Mouse (Mus musculus): ENCODE data around the gene Myo1d.

Gene Myo1d

GRCm38 (mm10) chr11:80485120-80485551, 294.7 kb downstream of the Myo1d start:
- in situ Hi-C loops (cut with MboI; ENCODE audit: low sequenced_read_pairs): no loop called here

- in situ Hi-C loops (cut with MboI; ENCODE audit: low sequenced_read_pairs): no loop called here
Observed at GRCm38 (mm10) chr11:80484191-80484791, 295.5 kb downstream of the Myo1d start.

GRCm38 (mm10) chr11:80483536-80484067, 296.2 kb downstream of the Myo1d start:
- in situ Hi-C loops (cut with MboI; ENCODE audit: low sequenced_read_pairs): no loop called here

GRCm38 (mm10) chr11:80482921-80483320, 296.9 kb downstream of the Myo1d start:
- in situ Hi-C loops (cut with MboI; ENCODE audit: low sequenced_read_pairs): no loop called here

GRCm38 (mm10) chr11:80482347-80482746, 297.5 kb downstream of the Myo1d start:
- in situ Hi-C loops (cut with MboI; ENCODE audit: low sequenced_read_pairs): no loop called here

GRCm38 (mm10) chr11:80481409-80482050, 298.3 kb downstream of the Myo1d start:
- in situ Hi-C loops (cut with MboI; ENCODE audit: low sequenced_read_pairs): no loop called here

- in situ Hi-C loops (cut with MboI; ENCODE audit: low sequenced_read_pairs): no loop called here
Observed at GRCm38 (mm10) chr11:80479906-80480866, 299.6 kb downstream of the Myo1d start.

GRCm38 (mm10) chr11:80479425-80479824, 300.4 kb downstream of the Myo1d start:
- in situ Hi-C loops (cut with MboI; ENCODE audit: low sequenced_read_pairs): no loop called here

- in situ Hi-C loops (cut with MboI; ENCODE audit: low sequenced_read_pairs): no loop called here
Observed at GRCm38 (mm10) chr11:80478694-80479412, 301.0 kb downstream of the Myo1d start.

GRCm38 (mm10) chr11:80477341-80478199, 302.3 kb downstream of the Myo1d start:
- in situ Hi-C loops (cut with MboI; ENCODE audit: low sequenced_read_pairs): no loop called here

GRCm38 (mm10) chr11:80476222-80477189, 303.3 kb downstream of the Myo1d start, which contains the start of gene Cdk5r1:
TSS of gene Cdk5r1 (plus strand) at chr11:80477023.
- in situ Hi-C loops (cut with MboI; ENCODE audit: low sequenced_read_pairs): no loop called here

GRCm38 (mm10) chr11:80475544-80475943, 304.3 kb downstream of the Myo1d start:
- in situ Hi-C loops (cut with MboI; ENCODE audit: low sequenced_read_pairs): no loop called here

GRCm38 (mm10) chr11:80474846-80475245, 305.0 kb downstream of the Myo1d start:
- in situ Hi-C loops (cut with MboI; ENCODE audit: low sequenced_read_pairs): loop anchor here (25.0 kb wide), 1 partner anchor 187 kb away; no protein-coding TSS in a partner anchor

GRCm38 (mm10) chr11:80474175-80474691, 305.6 kb downstream of the Myo1d start:
- in situ Hi-C loops (cut with MboI; ENCODE audit: low sequenced_read_pairs): loop anchor here (25.0 kb wide), 1 partner anchor 188 kb away; no protein-coding TSS in a partner anchor

GRCm38 (mm10) chr11:80471836-80472605, 307.8 kb downstream of the Myo1d start:
- in situ Hi-C loops (cut with MboI; ENCODE audit: low sequenced_read_pairs): loop anchor here (25.0 kb wide), 1 partner anchor 190 kb away; no protein-coding TSS in a partner anchor

- in situ Hi-C loops (cut with MboI; ENCODE audit: low sequenced_read_pairs): loop anchor here (25.0 kb wide), 1 partner anchor 199 kb away; no protein-coding TSS in a partner anchor
Observed at GRCm38 (mm10) chr11:80463605-80464130, 316.2 kb downstream of the Myo1d start.

- in situ Hi-C loops (cut with MboI; ENCODE audit: low sequenced_read_pairs): loop anchor here (25.0 kb wide), 1 partner anchor 209 kb away; no protein-coding TSS in a partner anchor
Observed at GRCm38 (mm10) chr11:80453198-80453597, 326.6 kb downstream of the Myo1d start.
